Mouse (Mus musculus) erythroblast, embryonic 14.5 days (primary cell): Measurements from ENCODE around the gene Rasa3.

ENCODE experiments used
- GATA1 ChIP-seq: IDR thresholded peaks from 2 replicates; pipeline ENCODE4 v1.6.1; 2012; ENCODE audit warnings: low read length, inconsistent platforms, mixed read lengths
- TAL1 ChIP-seq: IDR thresholded peaks from 3 replicates; pipeline ENCODE4 v1.6.1; 2012; ENCODE audit warnings: low read length, inconsistent platforms, mixed read lengths

DNA sequence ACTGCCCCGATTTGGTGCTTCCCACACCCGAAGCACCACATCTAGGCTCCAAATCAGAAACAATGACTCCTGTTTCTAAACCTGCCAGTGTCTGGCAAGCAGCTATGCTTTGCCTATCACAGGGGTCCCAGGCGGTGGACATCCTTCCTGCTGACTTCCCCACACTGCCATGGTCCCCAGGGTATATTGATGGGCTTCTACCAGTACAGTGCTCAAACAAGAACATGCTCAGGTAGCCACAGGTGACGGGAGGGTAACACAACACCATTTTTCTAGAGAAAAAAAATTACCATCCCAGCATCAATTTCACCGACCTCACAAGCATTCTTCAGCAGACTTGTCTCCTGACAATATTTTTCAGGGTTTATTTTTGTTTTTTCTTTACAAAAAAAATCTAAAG lies 47.2 kb downstream of the Rasa3 start:
- TF ChIP-seq TAL1 (no peak), GATA1 (no peak)
